Mouse (Mus musculus) adrenal gland, adult 8-10 months (tissue): ENCODE data around the gene Hist2h2be. TPM values are rescaled to one million over a fixed set of nuclear protein-coding genes. Genes with fewer than 3 reads are reported as not detected.
"Not testable (repeated sequence)": the region's sequence is repeated elsewhere in the genome, so short reads cannot be mapped to it uniquely, and the experiment has no call there.

Source experiments
- DNase-seq: peaks from one replicate; pipeline ENCODE4 v3.0.0; 2022
- total RNA-seq, 4 experiments: library from RNA; stranded (reverse); gene quantifications; 2 replicates each; pipeline ENCODE4 v1.2.4; 2022

Hist2h2be gene
- total RNA-seq, 4 experiments from 2014 or later, result 13.8 to 27.3 (median 25.2) TPM

DNA sequence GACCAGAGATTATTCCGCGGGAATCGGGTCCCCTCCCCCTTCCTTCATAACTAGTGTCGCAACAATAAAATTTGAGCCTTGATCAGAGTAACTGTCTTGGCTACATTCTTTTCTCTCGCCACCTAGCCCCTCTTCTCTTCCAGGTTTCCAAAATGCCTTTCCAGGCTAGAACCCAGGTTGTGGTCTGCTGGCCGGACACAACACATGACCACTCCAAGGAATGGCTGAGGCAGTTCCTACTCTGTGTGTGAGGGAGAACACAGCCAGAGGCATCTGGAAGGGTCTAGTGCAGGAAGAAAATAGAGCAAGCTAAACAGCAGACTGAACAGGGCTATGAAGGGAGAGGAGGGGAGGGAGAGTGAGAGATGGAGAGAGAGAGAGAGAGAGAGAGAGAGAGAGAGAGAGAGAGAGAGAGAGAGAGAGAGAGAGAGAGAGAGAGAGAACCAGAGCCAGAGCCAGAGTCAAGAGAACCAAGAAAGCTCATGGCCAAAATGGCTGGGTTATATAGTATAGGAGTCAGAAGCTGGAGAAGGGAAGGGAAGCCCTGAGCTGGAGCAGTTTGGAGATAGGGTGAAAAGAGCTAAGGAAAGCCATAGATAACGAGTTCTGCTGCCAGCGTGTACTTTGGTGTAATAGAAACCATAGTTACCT is 22.2 kb upstream of the Hist2h2be start:
- not testable (repeated sequence) for DNase-seq

DNA sequence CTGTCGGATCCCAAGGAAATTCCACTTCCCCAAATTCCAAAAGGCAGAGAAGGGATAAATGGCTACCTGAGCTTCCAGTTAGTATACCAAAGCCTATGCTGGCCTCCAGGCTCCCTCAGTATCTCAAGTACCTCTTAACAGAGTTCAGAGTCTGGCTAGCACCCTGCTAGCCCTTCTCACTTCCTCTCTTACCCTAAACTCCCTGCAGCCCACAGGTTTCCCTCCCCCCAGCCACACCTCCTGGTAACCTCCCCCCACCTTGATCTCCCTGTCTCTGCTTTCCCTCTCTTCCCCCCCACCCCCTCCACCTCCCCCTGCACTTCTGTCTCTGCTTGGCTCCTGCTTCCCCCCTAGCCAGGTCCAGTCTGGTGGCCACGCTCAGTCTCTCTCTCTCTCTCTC is 21.2 kb upstream of the Hist2h2be start:
- no peak for DNase-seq

DNA sequence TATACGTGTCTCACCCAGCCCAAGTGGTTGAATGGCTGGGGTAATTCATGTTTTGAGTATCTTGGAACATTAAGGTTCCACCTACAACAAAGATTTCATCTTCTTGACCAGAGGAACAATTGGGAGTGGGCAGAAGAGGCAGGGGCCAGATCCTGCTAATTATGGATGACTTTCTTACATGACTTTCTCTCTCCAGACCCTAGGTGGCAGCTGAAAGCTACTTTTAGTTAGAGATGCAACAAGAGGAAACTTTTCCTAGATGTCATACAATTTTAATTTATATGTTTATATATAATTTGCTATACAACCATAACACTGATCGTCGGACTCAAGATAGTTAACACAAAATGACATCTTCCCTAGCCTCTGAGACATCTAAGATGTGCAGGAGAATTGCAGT is 13.1 kb upstream of the Hist2h2be start:
- no peak for DNase-seq

- no peak for DNase-seq
These were observed 11.7 kb upstream of the Hist2h2be start for GRCm38 (mm10) chr3:96209242-96209641.

GRCm38 (mm10) chr3:96219191-96219641 is 1.7 kb upstream of the Hist2h2be start:
- no peak for DNase-seq

DNA sequence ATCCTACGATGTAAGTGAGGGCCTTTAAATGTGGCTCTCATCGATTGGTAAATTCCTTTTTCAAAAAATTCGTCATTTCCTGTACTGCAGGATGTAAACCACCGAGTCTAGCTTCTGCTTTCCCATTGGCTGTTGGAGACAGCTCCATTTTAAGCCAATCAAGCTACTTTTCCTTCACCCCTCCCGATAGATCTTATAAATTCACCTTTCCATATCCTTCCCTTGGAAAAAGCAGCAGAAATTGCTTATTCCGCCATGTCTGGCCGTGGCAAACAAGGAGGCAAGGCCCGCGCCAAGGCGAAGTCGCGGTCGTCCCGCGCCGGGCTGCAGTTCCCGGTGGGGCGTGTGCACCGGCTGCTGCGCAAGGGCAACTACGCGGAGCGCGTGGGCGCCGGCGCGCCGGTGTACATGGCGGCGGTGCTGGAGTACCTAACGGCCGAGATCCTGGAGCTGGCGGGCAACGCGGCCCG is 1.2 kb upstream of the Hist2h2be start, which contains the start of the genes Bola1 and Hist2h2ab:
Gene Bola1, minus strand, starts transcription at position 49 of the 470 bp plus-strand sequence.
Gene Hist2h2ab, plus strand, starts transcription at position 205 of the 470 bp plus-strand sequence.
- DNase-seq, result peak; percentile 66

- not testable (repeated sequence) for DNase-seq
These were observed 671 bp upstream of the Hist2h2be start for GRCm38 (mm10) chr3:96220131-96220764.

DNA sequence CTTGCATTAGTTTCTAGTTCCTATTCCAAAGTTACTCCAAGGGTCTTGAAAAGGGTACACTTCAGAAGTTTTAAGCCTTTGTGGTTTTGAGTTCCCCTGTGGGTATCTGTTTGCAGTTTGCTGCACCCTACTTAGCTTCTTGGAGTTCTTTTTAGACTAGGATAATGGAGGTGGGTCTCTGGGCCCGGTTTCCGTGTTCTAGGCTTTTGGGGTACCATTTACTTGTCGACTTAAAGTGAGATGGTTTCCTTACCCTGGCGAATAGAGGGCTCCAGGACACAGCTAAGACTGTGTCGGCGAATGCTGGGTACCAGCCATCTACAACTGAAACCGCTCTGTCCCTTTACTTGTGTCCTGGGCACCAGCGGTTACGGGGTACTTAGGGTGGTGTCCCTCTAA is 720 bp downstream of the Hist2h2be start:
- DNase-seq, result no peak

DNA sequence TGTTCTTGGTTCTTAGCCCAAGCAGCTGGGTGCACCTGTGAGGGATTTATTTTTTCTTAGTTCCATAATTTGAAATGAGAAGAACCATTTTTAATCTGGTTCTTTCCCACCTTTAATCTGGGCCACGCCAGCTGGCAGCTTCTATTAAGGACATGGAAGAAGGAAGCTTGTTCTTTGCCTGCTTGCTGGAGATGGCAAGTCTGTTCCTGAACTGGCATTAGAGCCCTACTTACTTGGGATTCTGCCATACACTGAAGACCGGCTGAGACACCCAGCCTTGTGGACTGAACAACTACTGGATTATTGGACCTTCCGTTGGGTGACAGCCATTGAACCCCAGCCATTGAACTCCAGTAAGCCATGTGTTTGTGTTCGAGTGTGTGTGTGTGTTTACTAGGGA is 1.9 kb downstream of the Hist2h2be start:
- no peak for DNase-seq

- DNase-seq, result no peak
These were observed 4.5 kb downstream of the Hist2h2be start for GRCm38 (mm10) chr3:96225421-96225820.

- DNase-seq, result no peak
These were observed 6.1 kb downstream of the Hist2h2be start for GRCm38 (mm10) chr3:96226695-96227648.

DNA sequence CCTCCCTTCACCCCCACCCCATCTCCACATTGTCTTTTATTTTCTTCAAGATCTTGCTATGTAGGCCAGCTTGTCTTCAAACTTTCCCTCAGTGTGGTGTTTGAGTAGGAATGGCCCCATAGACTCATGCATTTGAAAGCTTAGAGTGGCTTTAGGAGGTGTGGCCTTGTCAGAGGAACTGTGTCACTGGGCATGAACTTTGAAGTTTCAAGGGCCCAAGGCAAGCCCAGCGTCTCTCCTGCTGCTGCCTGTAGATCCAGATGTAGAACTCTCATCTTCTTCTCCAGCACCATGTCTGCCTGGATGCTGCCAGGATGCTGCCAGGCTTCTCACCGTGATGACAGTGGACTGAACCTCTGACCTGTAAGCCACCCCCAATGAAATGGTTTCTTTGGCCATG is 7.9 kb downstream of the Hist2h2be start:
- no peak for DNase-seq

GRCm38 (mm10) chr3:96230404-96230803 is 9.5 kb downstream of the Hist2h2be start:
- DNase-seq, result no peak

- DNase-seq, result no peak
These were observed 10.2 kb downstream of the Hist2h2be start for GRCm38 (mm10) chr3:96230910-96231757.

DNA sequence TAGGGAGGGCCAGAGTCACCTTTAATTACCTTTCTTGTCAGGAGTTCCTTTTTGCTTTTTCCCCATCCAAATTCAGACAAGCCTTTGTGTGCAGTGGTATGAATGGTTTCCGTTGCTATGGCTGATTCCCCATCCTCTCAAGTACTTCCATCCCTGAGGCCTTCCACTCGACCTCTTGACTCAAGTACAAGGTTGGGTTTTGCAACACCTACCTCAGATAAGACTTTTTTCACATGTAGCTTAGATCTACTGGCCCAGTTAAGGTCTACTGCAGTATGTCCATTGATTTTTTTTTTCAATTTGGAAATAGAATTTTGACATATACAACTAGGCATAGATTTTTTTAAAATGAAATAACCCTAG is 10.8 kb downstream of the Hist2h2be start:
- no peak for DNase-seq

GRCm38 (mm10) chr3:96234914-96235313 is 14.0 kb downstream of the Hist2h2be start:
- no peak for DNase-seq

DNA sequence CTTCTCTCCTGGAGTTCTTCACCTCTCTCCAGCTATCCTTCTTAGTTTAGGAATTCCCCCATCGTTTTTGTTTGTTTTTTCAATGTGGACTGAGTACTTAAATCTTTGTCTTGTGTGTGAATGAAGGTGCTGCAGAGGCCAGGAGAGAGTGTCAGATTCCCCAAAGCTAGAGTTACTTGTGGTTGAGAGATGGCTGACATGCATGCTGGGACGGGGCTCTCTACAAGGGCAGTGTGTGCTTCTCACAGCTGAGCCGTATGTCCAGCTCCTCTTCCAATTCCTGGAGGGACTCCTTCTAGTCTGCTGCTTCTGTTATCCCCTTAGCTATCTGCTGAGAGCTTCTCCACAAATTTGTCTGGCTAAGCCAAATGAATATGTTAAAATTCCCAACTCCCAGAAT is 14.9 kb downstream of the Hist2h2be start:
- DNase-seq, result no peak

GRCm38 (mm10) chr3:96236834-96237334 is 16.0 kb downstream of the Hist2h2be start:
- DNase-seq, result no peak

- no peak for DNase-seq
These were observed 16.5 kb downstream of the Hist2h2be start for GRCm38 (mm10) chr3:96237335-96237903.

- DNase-seq, result no peak
These were observed 17.1 kb downstream of the Hist2h2be start for GRCm38 (mm10) chr3:96237904-96238511.
